Mouse (Mus musculus) CD4-positive, CD25-positive, alpha-beta regulatory T cell, adult 4 months (primary cell): Measurements from ENCODE around the gene D930007J09Rik. TPM values are rescaled to one million over a fixed set of nuclear protein-coding genes. Genes with fewer than 3 reads are reported as not detected.

ENCODE experiments used
- ATAC-seq: one replicate; pipeline ENCODE4 v1.8.0; 2017
- polyA plus RNA-seq, 2 experiments: library from polyadenylated mRNA; unstranded; fragments of 100-300 nt; shearing (Covaris generic); gene quantifications; one replicate each; pipeline ENCODE4 v1.2.1; 2017

The D930007J09Rik gene
- not detected for polyA plus RNA-seq

DNA sequence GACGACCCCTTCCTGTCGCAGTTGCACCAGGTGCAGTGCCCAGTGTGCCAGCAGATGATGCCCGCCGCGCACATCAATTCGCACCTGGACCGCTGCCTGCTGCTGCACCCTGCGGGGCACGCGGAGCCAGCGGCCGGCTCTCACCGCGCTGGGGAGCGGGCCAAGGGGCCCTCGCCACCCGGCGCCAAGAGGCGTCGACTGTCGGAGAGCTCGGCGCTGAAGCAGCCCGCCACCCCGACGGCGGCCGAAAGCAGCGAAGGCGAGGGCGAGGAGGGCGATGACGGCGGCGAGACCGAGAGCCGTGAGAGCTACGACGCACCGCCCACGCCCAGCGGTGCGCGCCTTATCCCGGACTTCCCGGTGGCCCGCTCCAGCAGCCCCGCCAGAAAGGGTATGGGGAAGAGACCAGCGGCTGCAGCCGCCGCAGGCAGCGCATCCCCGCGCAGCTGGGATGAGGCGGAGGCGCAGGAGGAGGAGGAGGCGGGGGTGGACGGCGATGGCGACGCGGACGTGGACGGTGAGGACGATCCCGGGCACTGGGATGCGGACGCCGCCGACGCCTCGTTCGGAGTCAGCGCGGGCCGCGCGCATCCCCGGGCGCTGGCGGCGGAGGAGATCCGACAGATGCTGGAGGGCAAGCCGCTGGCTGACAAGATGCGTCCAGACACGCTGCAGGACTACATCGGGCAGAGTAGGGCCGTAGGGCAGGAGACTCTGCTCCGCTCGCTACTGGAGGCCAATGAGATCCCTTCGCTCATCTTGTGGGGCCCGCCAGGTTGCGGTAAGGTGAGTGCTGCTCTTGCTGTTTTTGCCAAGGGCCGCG is at the start of gene D930007J09Rik:
D930007J09Rik (minus strand) TSS at position 591 of the 823 bp plus-strand sequence.
- ATAC-seq, result no peak

- ATAC-seq, result peak; percentile 76
These were observed 49.3 kb upstream of the D930007J09Rik start for GRCm38 (mm10) chr13:32851967-32852366.

DNA sequence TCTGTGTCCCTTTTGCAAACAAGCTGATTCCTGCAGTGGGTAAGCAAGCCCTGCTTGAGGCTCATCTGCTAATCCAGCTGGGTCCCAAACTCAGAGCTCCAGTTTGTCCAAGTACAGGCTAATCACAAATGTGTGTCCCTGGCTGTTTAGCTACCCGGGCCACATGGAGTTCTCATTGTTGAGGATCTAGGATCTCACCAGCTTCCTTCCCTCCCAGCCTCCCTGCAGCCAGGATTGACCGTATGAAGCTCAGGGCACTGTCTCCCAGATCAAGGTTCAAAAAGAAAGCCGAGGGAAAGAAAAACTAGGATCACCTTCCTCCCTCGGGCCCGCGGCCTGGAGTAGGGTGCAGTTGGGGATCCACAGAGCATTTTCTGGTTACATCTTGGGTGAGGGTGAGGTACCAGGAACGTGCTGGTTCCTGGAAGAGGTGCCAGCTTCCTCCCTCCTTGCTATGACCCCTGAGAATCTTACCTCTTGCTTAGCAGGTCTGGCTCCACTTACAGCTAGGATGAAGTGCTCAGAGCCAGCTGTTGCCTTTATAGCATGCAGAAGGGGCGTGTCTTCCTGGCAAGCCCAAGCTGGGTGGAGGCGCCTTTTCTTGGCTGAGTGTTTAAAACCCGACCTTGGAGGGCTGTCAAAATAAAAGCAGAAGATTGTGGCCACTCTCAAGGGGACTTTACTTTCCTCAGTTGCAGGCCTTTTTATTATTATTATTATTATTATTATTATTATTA is 48.2 kb upstream of the D930007J09Rik start, which contains the start of gene Serpinb1a:
Serpinb1a (minus strand) TSS at position 518 of the 737 bp plus-strand sequence.
- no peak for ATAC-seq

GRCm38 (mm10) chr13:32850156-32850555 is 47.5 kb upstream of the D930007J09Rik start:
- ATAC-seq, result no peak

DNA sequence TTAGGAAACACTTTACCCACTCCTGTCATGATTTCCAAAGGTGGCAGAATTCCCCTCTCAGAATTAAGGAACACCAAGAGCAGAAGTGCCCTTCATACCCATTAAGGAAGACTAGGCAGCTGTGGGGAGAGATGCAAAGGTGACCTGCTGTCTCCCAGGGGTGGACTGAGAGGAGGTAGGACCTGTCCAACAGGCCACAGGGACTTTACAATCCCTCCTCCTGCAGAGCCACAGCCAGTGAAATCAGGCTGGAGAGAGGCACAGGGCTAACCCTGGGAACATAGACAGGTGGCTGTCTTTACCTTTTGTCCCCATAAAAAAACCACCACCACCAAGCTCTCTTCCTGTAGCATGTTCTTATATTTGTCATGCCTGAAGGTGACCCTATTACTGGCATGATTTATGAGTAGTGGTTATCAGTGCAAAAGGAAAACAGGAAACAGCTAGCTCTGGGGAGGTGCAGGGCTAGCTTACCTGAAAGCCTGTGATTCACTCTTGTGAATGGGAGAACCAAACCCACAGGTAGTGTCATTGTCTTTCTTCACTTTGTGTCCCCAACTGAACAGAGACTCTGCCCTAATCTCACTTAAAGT is 47.0 kb upstream of the D930007J09Rik start:
- no peak for ATAC-seq

DNA sequence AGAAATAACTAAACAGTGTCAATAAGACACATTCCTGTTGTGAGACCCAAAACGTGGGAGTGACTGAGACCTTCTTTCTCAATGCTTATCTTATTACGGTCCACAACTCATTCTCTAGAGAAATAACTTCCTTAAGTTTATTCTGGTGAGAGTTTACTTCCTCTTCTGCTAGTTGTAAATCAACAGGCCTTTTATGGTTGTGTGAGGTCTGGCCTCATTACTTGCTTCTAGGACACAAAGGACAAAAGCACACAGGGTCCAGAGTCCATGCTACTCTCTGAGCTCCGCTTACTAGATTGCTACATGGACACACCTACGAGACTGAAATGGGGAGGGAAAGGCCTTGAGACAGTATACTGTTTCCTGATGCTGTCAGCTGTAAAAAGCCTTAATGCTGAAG is 46.4 kb upstream of the D930007J09Rik start:
- no peak for ATAC-seq

GRCm38 (mm10) chr13:32846221-32846620 is 43.6 kb upstream of the D930007J09Rik start:
- ATAC-seq, result no peak

DNA sequence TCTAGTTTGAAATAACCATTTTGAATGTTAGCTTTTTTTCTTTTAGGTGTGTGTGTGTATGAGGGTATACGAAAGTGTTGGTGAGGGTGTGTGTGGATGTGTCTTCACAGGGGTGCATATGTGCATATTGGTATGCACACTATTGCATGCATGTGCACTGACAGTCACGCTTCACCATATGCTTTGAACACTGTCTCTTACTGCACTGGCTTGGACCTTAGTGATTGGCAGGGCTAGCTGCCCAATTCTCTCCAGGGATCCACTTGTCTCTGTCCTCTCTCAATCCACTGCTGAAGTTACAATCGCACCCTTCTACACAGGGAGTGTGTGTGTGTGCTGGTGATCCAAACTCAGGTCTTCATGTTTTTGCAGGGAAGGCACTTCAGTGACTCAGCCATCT is 38.7 kb upstream of the D930007J09Rik start:
- ATAC-seq, result no peak

DNA sequence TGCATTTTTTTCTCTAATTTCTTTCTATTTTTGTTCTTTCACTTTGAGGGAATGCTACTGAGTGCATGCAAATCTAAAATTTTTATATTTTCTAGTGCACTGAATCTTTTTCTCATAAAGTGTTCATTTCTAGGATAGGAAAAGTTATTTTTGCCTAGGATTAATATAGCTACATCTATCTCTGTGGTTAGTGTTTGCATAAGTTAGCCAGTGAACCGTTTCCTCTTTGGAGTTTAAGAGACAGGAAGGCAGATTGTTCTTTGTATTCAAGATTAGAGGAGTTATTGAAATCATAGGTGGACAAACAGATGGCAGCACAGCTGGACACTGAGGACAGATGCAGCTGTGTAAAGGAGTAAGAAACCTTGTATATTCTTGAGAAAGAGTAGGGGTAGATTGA is 36.7 kb upstream of the D930007J09Rik start:
- ATAC-seq, result no peak

DNA sequence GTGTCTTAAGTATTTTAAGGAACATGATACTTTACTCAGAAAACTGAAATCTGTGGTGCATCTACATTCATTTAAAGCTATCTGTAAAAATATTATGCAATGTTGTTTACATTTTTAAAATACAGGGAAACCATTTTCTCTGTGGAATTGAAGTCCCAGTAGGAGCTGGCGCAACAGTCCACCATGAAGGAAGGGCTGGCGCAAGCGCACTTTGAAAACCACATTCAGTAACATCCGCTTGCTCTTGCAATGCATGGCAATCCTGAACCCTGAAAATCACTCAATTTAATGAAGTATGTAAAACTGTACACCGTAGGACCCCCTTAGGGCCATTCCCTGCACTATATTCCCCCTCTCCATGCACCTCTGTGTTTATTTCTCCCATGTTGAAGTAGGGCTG is 31.9 kb upstream of the D930007J09Rik start:
- ATAC-seq, result no peak

GRCm38 (mm10) chr13:32833237-32833636 is 30.6 kb upstream of the D930007J09Rik start:
- no peak for ATAC-seq

DNA sequence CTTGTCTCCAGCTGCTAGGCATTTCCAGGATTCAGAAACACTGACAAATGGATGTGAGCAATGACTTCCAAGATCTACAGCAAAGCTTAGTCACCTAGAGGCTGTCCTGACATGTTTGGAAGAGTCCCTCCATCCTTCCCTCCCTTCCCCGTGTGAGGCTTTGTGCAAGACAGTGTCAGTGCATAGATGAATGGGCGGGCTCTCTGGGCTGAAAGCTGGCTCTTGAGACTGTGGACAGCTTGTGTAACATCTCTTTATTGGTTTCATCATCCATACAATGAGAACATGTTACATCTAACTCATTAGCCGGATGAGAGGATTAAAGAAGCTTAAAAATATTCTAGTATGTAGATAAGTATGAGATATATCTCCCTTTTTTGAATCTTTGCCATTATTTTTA is 30.1 kb upstream of the D930007J09Rik start:
- no peak for ATAC-seq

- no peak for ATAC-seq
These were observed 29.0 kb upstream of the D930007J09Rik start for GRCm38 (mm10) chr13:32831505-32832273.

DNA sequence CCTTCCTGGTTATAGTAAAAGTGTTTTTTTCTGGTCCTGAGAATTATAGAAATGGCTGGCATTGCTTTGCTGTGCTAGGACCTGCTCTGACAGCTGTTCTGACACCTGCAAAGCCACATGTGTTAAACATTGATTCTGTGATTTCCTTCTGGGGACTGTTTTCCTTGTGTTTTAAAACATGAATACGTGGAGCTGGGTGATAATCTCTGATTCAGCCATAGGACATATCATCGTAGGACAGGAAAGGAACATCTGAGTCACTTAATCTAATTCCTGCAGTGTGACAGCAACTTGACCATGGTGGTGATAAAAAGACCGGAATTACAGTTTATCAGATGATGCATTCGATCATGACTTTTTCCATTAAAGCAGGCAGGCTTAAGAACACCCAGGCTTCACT is 26.2 kb upstream of the D930007J09Rik start:
- ATAC-seq, result no peak

DNA sequence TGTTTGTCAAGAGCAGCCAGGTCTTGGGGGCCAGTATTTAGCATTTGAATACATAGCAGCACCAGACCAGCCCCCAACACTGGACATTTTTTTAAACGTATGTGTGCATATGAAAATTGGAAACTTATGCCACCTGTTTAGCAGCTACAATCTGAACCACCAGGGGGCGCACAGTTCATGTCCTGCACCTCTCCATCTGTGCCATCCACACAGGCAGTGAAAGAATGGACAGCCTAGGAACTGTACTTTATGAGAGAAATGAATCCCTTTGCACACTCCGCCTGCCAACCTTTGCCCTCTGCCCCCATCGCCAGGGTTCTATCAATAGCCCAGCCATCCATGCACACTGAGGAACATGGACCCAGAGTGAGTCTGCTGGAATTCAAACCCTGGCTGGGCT is 25.3 kb upstream of the D930007J09Rik start:
- peak; percentile 41 for ATAC-seq

DNA sequence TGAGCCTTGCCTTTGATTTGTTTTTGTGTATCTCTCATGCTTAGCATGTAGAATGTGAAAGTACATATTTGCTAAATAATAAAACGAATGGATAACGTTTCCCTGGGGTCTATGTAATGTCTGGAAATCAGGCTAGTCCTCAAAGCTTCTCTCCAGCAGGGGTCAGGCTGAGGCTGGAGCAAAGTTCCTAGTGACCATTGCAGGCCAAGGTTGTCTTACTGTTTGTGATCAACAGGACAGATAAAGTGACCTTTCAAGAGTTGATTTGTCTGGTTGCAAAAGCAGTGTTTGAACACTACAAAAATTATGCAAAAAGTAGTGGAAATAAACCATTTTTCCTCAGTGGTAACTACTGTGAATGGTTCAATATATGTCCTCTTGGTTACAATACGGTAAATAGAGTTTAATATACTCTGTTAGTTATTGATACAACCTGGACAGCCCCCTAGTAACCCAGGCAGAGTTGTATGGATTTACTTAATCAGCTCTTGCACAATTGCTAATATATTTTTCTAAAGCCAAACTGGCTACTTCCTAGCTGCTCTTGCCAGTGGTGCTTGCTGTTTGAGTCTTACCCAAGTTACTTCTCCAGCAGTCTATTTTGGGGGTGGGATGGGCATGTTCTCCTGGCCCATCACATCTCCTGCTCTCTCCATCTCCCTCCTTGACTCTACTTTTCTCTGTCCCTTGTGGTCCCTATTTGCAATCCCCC is 24.6 kb upstream of the D930007J09Rik start:
- ATAC-seq, result no peak

GRCm38 (mm10) chr13:32825546-32825945 is 22.9 kb upstream of the D930007J09Rik start:
- no peak for ATAC-seq

GRCm38 (mm10) chr13:32824377-32825330 is 22.0 kb upstream of the D930007J09Rik start:
- ATAC-seq, result no peak

DNA sequence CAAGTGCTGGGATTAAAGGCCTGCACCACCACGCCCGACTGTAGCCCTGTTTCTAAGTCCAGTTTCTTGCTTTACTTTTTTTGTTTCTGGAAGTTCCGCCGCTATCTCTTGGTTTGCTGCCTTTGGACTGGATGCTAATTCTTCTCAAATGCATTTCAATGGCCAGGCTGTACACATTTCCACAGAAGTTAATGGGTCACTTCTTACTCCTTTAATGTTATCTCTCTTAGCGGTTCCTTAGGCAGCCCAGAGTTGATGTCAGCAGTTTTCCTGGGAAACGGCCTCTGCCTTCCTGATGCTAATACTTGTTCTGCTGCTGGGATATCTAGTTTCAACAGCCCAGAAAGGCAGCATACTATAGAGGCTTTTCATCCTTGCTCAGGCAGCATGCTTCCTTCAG is 20.5 kb upstream of the D930007J09Rik start:
- no peak for ATAC-seq

- no peak for ATAC-seq
These were observed 19.0 kb upstream of the D930007J09Rik start for GRCm38 (mm10) chr13:32821671-32822070.

DNA sequence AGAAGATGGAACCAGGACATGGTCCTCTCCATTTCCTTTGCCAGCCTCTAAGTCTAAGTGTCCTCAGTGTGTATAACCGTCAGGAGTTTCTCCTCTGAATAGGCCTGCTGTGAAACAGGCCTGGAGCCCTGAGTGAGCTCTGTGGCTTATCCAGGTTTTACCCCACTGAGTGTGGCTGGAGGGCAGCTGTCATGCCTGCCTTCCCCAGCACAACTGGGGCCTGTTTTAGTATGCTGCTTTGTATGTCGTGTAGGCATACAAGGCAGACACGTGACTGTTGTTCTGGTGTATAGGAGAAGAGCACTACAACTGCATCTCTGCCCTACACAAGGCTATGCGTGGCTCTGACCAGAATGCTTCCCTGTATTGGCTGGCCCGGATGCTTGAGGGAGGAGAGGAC is 17.3 kb upstream of the D930007J09Rik start:
- ATAC-seq, result no peak
